ENCODE assay signal across 14 mouse cellular contexts in the genomic region with DNA sequence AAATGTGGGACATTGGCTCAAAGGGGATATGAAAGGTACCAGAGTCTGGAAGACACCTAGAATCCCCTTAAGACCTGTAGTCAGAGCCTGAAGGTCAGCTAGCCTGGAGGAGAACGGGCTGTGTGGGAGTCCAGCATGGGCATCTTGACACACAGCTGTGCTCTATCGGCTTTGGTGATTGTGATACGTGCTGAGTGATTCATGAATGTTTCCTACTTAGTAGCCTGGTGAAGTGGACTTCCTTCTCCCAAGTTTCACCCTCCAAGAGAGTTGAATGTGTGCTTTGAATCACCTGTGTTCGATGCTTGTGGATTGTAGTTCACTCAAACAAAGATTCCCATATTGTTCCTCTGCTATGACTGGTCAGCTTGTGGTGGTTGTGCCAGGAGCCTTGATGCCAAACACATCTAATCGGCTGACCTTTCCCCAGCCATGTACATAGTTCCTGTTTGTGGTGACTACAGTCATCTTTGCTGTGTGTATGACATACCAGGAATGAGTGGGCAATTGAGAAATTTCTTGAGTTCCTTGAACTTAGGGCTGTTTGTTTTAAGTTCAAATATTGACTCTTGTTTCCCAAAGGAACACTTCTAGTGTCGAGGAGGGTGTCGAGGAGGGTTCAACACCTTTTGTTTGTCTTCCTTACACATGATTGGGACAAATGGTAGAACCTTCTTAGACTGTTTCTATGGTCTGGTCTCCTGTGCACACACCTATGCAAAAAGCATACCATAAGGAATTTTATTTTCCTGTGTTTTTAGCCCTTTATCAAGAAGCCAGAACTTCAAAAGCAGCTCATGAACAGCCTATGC.
DNase-seq lines count a peak whose midpoint lies in the region; ATAC-seq lines count a peak whose summit lies in the region.
"Had no signal": no experiment of that assay in that cellular context is flagged by ENCODE, and none has a peak within 500 bp of the region (broad histone marks: within the 10 kb centered on the region; RNA-seq: fewer than 3 reads in every experiment).

No protein-coding gene starts in this region.

- DNase-seq in NIH3T3 (ENCODE audit: low read depth), result peak; percentile 35
- no peak for DNase-seq in kidney, adult 9 months
- DNase-seq in left cerebral cortex, postnatal 4 days, result no peak
- DNase-seq in spleen, adult 18-20 months, result no peak
- DNase-seq: cerebellum, adult 2 months; kidney, postnatal 36 days; thymus, postnatal 4 days had no signal

- H3K4me2 ChIP-seq in forebrain, embryonic 15.5 days (replicated peaks), result no peak overlapping the region
- H3K4me2 ChIP-seq in forebrain, embryonic 12.5 days, result no peak overlapping the region
- H3K4me2 ChIP-seq in lung, embryonic 16.5 days (ENCODE audit: low read depth, low read length), result no peak overlapping the region
- no peak overlapping the region for H3K4me2 ChIP-seq in stomach, embryonic 14.5 days (replicated peaks; ENCODE audit: low read depth, low read length)
- H3K4me2 ChIP-seq: embryonic facial prominence, embryonic 15.5 days; heart, embryonic 11.5 days; hindbrain, embryonic 13.5 days had no signal

- H3K4me1 ChIP-seq in forebrain, embryonic 15.5 days, result peaks cover 5% of the 10 kb centered on the region; the same call in 1 of the 2 replicates
- H3K4me1 ChIP-seq in forebrain, embryonic 12.5 days, result 0 out of 2 replicates have a peak, but pooled peaks cover 3% of the 10 kb centered on the region
- H3K4me1 ChIP-seq in lung, embryonic 16.5 days (replicated peaks; ENCODE audit: control insufficient read depth, insufficient read depth, low read length), result peaks cover 10% of the 10 kb centered on the region; the same call in 1 of the 2 replicates
- H3K4me1 ChIP-seq in stomach, embryonic 14.5 days (ENCODE audit: control insufficient read depth, insufficient read depth, low read length), result no peaks in the 10 kb centered on the region; the same call in 1 of the 2 replicates
- H3K4me1 ChIP-seq: embryonic facial prominence, embryonic 15.5 days; hindbrain, embryonic 13.5 days had no signal

- ATAC-seq in forebrain, embryonic 15.5 days (replicated peaks), result no peak
- no peak for ATAC-seq in forebrain, embryonic 12.5 days (ENCODE audit: low FRiP score)
- ATAC-seq in lung, embryonic 16.5 days (ENCODE audit: low read depth), result peak; percentile 86
- ATAC-seq in stomach, embryonic 14.5 days (ENCODE audit: insufficient number of reproducible peaks, insufficient read depth, low FRiP score, low read depth), result 0 out of 2 replicates have a peak, but pooled peaks have one; percentile 37

- H3K9ac ChIP-seq in forebrain, embryonic 15.5 days (replicated peaks), result no peak overlapping the region
- H3K9ac ChIP-seq in forebrain, embryonic 12.5 days, result no peak overlapping the region
- H3K9ac ChIP-seq in lung, embryonic 16.5 days (ENCODE audit: low read length), result no peak overlapping the region
- no peak overlapping the region for H3K9ac ChIP-seq in stomach, embryonic 14.5 days (replicated peaks; ENCODE audit: low read depth, low read length)
- H3K9ac ChIP-seq: embryonic facial prominence, embryonic 15.5 days; hindbrain, embryonic 13.5 days had no signal

- no peak overlapping the region for H3K4me3 ChIP-seq in forebrain, embryonic 15.5 days
- H3K4me3 ChIP-seq in forebrain, embryonic 12.5 days (replicated peaks), result no peak overlapping the region
- H3K4me3 ChIP-seq in lung, embryonic 16.5 days (ENCODE audit: low read length), result no peak overlapping the region
- H3K4me3 ChIP-seq in stomach, embryonic 14.5 days (ENCODE audit: low read depth, low read length), result no peak overlapping the region
- H3K4me3 ChIP-seq: embryonic facial prominence, embryonic 15.5 days; hindbrain, embryonic 13.5 days had no signal

- WGBS in forebrain, embryonic 15.5 days, result 81% methylated on average over 7 of the region's 7 CpGs
- 87% methylated on average over 7 of the region's 7 CpGs for WGBS in forebrain, embryonic 12.5 days
- WGBS in lung, embryonic 16.5 days, result 30% methylated on average over 7 of the region's 7 CpGs
- WGBS in stomach, embryonic 14.5 days, result 65% methylated on average over 7 of the region's 7 CpGs

- no peaks in the 10 kb centered on the region for H3K9me3 ChIP-seq in forebrain, embryonic 15.5 days
- H3K9me3 ChIP-seq in forebrain, embryonic 12.5 days, result no peaks in the 10 kb centered on the region
- no peaks in the 10 kb centered on the region for H3K9me3 ChIP-seq in lung, embryonic 16.5 days (ENCODE audit: control insufficient read depth, low read length)
- H3K9me3 ChIP-seq in stomach, embryonic 14.5 days (ENCODE audit: control insufficient read depth, low read depth, low read length), result no peaks in the 10 kb centered on the region
- H3K9me3 ChIP-seq: embryonic facial prominence, embryonic 15.5 days; hindbrain, embryonic 13.5 days had no signal

- H3K36me3 ChIP-seq in forebrain, embryonic 15.5 days, result no peaks in the 10 kb centered on the region
- no peaks in the 10 kb centered on the region for H3K36me3 ChIP-seq in forebrain, embryonic 12.5 days (replicated peaks)
- no peaks in the 10 kb centered on the region for H3K36me3 ChIP-seq in lung, embryonic 16.5 days (ENCODE audit: control insufficient read depth, insufficient read depth, low read length)
- H3K36me3 ChIP-seq in stomach, embryonic 14.5 days (ENCODE audit: control insufficient read depth, insufficient read depth, low read length), result no peaks in the 10 kb centered on the region
- H3K36me3 ChIP-seq: embryonic facial prominence, embryonic 15.5 days; hindbrain, embryonic 13.5 days had no signal

- intact Hi-C loops in left cerebral cortex, postnatal 4 days (cut with DNase I), result no loop called here

- H3K27me3 ChIP-seq in forebrain, embryonic 15.5 days, result no peaks in the 10 kb centered on the region
- H3K27me3 ChIP-seq in forebrain, embryonic 12.5 days, result no peaks in the 10 kb centered on the region
- H3K27me3 ChIP-seq in lung, embryonic 16.5 days (ENCODE audit: control insufficient read depth, insufficient read depth, low read depth, low read length), result no peaks in the 10 kb centered on the region
- no peaks in the 10 kb centered on the region for H3K27me3 ChIP-seq in stomach, embryonic 14.5 days (ENCODE audit: control insufficient read depth, insufficient read depth, low read length)
- H3K27me3 ChIP-seq: embryonic facial prominence, embryonic 15.5 days; hindbrain, embryonic 13.5 days had no signal

- H3K27ac ChIP-seq in forebrain, embryonic 15.5 days (replicated peaks), result peak overlapping the region; percentile 40; the same call in 1 of the 2 replicates
- no peak overlapping the region for H3K27ac ChIP-seq in forebrain, embryonic 12.5 days
- H3K27ac ChIP-seq in lung, embryonic 16.5 days (ENCODE audit: low read length), result peak overlapping the region; percentile 86
- H3K27ac ChIP-seq in stomach, embryonic 14.5 days (ENCODE audit: low read length), result no peak overlapping the region
- H3K27ac ChIP-seq: embryonic facial prominence, embryonic 15.5 days; hindbrain, embryonic 13.5 days had no signal

Comparison
In these comparisons a context has a peak if more than half of its experiments do, and no peak if none do; other contexts are left out.
1. H3K27ac ChIP-seq: peak in forebrain, embryonic 15.5 days (single experiment) and lung, embryonic 16.5 days (single experiment); none in forebrain, embryonic 12.5 days (single experiment) and stomach, embryonic 14.5 days (single experiment).
2. ATAC-seq: peak in lung, embryonic 16.5 days (single experiment) and stomach, embryonic 14.5 days (single experiment); none in forebrain, embryonic 15.5 days (single experiment) and forebrain, embryonic 12.5 days (single experiment).